In genomic region chr11:78102958-78103747, GRCm38 (mm10) we compare ENCODE assay signal across 11 mouse cellular contexts. TPM values are rescaled to one million over a fixed set of nuclear protein-coding genes. Genes with fewer than 3 reads are reported as not detected.
DNase-seq lines count a peak whose midpoint lies in the region; ATAC-seq and TF ChIP-seq lines count a peak whose summit lies in the region.
"Had no signal": no experiment of that assay in that cellular context is flagged by ENCODE, and none has a peak within 500 bp of the region (broad histone marks: within the 10 kb centered on the region; RNA-seq: fewer than 3 reads in every experiment).

No protein-coding gene starts in this region.

- TF ChIP-seq POLR2A in lung, adult 2 months (IDR thresholded peaks at IDR 0.05; ENCODE audit: borderline replicate concordance, extremely low read depth, low read depth, low read length) = no peak

- H3K27ac ChIP-seq in intestine, embryonic 15.5 days = no peak overlapping the region
- H3K27ac ChIP-seq in heart, embryonic 12.5 days (ENCODE audit: poor library complexity, severe bottlenecking) = no peak overlapping the region

- H3K4me1 ChIP-seq in lung, adult 2 months (ENCODE audit: control insufficient read depth, insufficient read depth, low read length) = peaks cover 7% of the 10 kb centered on the region; the same call in 1 of the 2 replicates
- H3K4me1 ChIP-seq in intestine, embryonic 15.5 days (replicated peaks) = no peaks in the 10 kb centered on the region
- peaks cover 35% of the 10 kb centered on the region for H3K4me1 ChIP-seq in heart, embryonic 12.5 days (replicated peaks)

- 64% methylated on average over 5 of the region's 5 CpGs for WGBS in lung, adult 2 months
- WGBS in intestine, embryonic 15.5 days = 69% methylated on average over 5 of the region's 5 CpGs
- 59% methylated on average over 5 of the region's 5 CpGs for WGBS in heart, embryonic 12.5 days

- DNase-seq in adrenal gland, postnatal 14 days = peak; percentile 63
- no peak for DNase-seq in adrenal gland, adult 8-10 months
- DNase-seq in lung, postnatal 14 days = peak; percentile 23
- DNase-seq in lung, adult 2 months = no peak
- peak; percentile 44 for DNase-seq in retina, postnatal 1 day
- DNase-seq in right cerebral cortex, postnatal 14 days = no peak
- DNase-seq: heart, postnatal 36 days; right cerebral cortex, postnatal 25 days had no signal

- H3K36me3 ChIP-seq in intestine, embryonic 15.5 days = 0 out of 2 replicates have a peak, but pooled peaks cover 5% of the 10 kb centered on the region
- peaks cover 46% of the 10 kb centered on the region for H3K36me3 ChIP-seq in heart, embryonic 12.5 days

- TF ChIP-seq CTCF in lung, adult 2 months (IDR thresholded peaks at IDR 0.05; ENCODE audit: insufficient read depth, low read length) = no peak

- no peaks in the 10 kb centered on the region for H3K27me3 ChIP-seq in intestine, embryonic 15.5 days (replicated peaks)
- H3K27me3 ChIP-seq in heart, embryonic 12.5 days (replicated peaks) = no peaks in the 10 kb centered on the region

- no peak overlapping the region for H3K4me3 ChIP-seq in lung, adult 2 months (replicated peaks; ENCODE audit: extremely low read depth, low read depth, low read length)
- H3K4me3 ChIP-seq in intestine, embryonic 15.5 days (replicated peaks) = no peak overlapping the region
- H3K4me3 ChIP-seq in heart, embryonic 12.5 days = no peak overlapping the region

- no peak overlapping the region for H3K9ac ChIP-seq in intestine, embryonic 15.5 days
- no peak overlapping the region for H3K9ac ChIP-seq in heart, embryonic 12.5 days

- peak; percentile 47; the same call in 1 of the 2 replicates for ATAC-seq in intestine, embryonic 15.5 days
- no peak for ATAC-seq in heart, embryonic 12.5 days (ENCODE audit: insufficient number of reproducible peaks, low FRiP score)
- ATAC-seq: forebrain, embryonic 14.5 days had no signal

- H3K9me3 ChIP-seq in intestine, embryonic 15.5 days = no peaks in the 10 kb centered on the region
- H3K9me3 ChIP-seq in heart, embryonic 12.5 days (replicated peaks) = no peaks in the 10 kb centered on the region

- H3K4me2 ChIP-seq in intestine, embryonic 15.5 days (replicated peaks) = no peak overlapping the region
- no peak overlapping the region for H3K4me2 ChIP-seq in heart, embryonic 12.5 days

RNA-seq across cellular contexts. Expression of gene Fam222b, which starts 8.7 kb away (rescaled TPM):
- 18.1 and 19.1 TPM in 2 replicates for total RNA-seq in adrenal gland, postnatal 14 days (2021)
- total RNA-seq in adrenal gland, adult 8-10 months (2022) = 10 to 100 TPM; 19.6 to 29.0 (median 22.4) TPM
- 21.6 and 25.6 TPM in 2 replicates for polyA plus RNA-seq in lung, adult 2 months (2012; rRNA removed)
- 13.1 and 13.3 TPM in 2 replicates for polyA plus RNA-seq in intestine, embryonic 15.5 days (2015; fragmentation: Nextera tagmentation; extraction: Ambion mirVana)
- 22.6 and 23.3 TPM in 2 replicates for polyA plus RNA-seq in heart, embryonic 12.5 days (2016; fragmentation: Nextera tagmentation; extraction: Ambion mirVana)

RNA-seq across cellular contexts. Expression of gene Eral1, which starts 23.0 kb away (rescaled TPM):
- total RNA-seq in adrenal gland, postnatal 14 days (2021) = 28.8 and 31.6 TPM in 2 replicates
- total RNA-seq in adrenal gland, adult 8-10 months (2022) = 10 to 100 TPM; 32.2 to 39.5 (median 37.2) TPM
- polyA plus RNA-seq in lung, adult 2 months (2012; rRNA removed) = 23.9 and 27.8 TPM in 2 replicates
- 30.8 and 31.6 TPM in 2 replicates for polyA plus RNA-seq in intestine, embryonic 15.5 days (2015; fragmentation: Nextera tagmentation; extraction: Ambion mirVana)
- polyA plus RNA-seq in heart, embryonic 12.5 days (2016; fragmentation: Nextera tagmentation; extraction: Ambion mirVana) = 22.6 and 23.7 TPM in 2 replicates

Comparison
In these comparisons a context has a peak if more than half of its experiments do, and no peak if none do; other contexts are left out.
1. DNase-seq: peak in adrenal gland, postnatal 14 days (single experiment), lung, postnatal 14 days (single experiment) and retina, postnatal 1 day (single experiment); none in adrenal gland, adult 8-10 months (single experiment), lung, adult 2 months (single experiment) and right cerebral cortex, postnatal 14 days (single experiment).